Mouse (Mus musculus) ES-E14 (cell line): ENCODE data around the gene Gm42715. TPM values are rescaled to one million over a fixed set of nuclear protein-coding genes. Genes with fewer than 3 reads are reported as not detected.

Experiments
- DNase-seq: peaks from one replicate; pipeline ENCODE4 v3.0.0-alpha.2; 2013; ENCODE audit warnings: low read depth, low spot score
- H3K27ac ChIP-seq: 2 replicates; pipeline ENCODE4 v1.5.1; 2012; ENCODE audit warnings: low read depth, mild to moderate bottlenecking, low read length, moderate library complexity, mixed read lengths; ENCODE audit not compliant: poor library complexity, insufficient read depth, severe bottlenecking
- H3K36me3 ChIP-seq: 2 replicates; pipeline ENCODE4 v1.6.1; 2012; ENCODE audit warnings: mild to moderate bottlenecking, low read length, moderate library complexity, mixed read lengths; ENCODE audit not compliant: control insufficient read depth, poor library complexity, insufficient read depth, severe bottlenecking
- H3K4me1 ChIP-seq, 2 experiments: fragments of 150-350 bp in 1 of 2; sonication (generic) in 1 of 2; 2 replicates each; pipeline ENCODE4 v1.6.1; 2012; ENCODE audit warnings: low read length in 2 of 2, mild to moderate bottlenecking in 1 of 2, mixed read lengths in 1 of 2; ENCODE audit not compliant: control insufficient read depth in 2 of 2, insufficient read depth in 2 of 2, poor library complexity in 1 of 2
- H3K4me3 ChIP-seq, 2 experiments: fragments of 150-350 bp in 1 of 2; sonication (generic) in 1 of 2; 2 replicates each; pipeline ENCODE4 v1.5.1; 2012; ENCODE audit warnings: low read length in 2 of 2, low read depth in 1 of 2, mild to moderate bottlenecking in 1 of 2, mixed read lengths in 1 of 2; ENCODE audit not compliant: insufficient read depth in 1 of 2, poor library complexity in 1 of 2, severe bottlenecking in 1 of 2
- H3K9ac ChIP-seq: 2 replicates; pipeline ENCODE4 v1.6.1; 2012; ENCODE audit warnings: low read depth, mild to moderate bottlenecking, low read length, mixed read lengths; ENCODE audit not compliant: poor library complexity, insufficient read depth, severe bottlenecking
- H3K9me3 ChIP-seq: fragments of 150-350 bp; sonication (generic); 2 replicates; pipeline ENCODE4 v1.6.1; 2012; ENCODE audit warnings: low read depth, mild to moderate bottlenecking, low read length; ENCODE audit not compliant: control insufficient read depth, insufficient read depth
- CHD2 ChIP-seq: IDR thresholded peaks from 2 replicates; pipeline ENCODE4 v1.6.1; 2014; ENCODE audit warnings: mild to moderate bottlenecking, low read depth, low read length, inconsistent platforms
- HCFC1 ChIP-seq: IDR thresholded peaks from 2 replicates; pipeline ENCODE4 v1.6.1; 2012; ENCODE audit warnings: low read length, inconsistent platforms, borderline replicate concordance; ENCODE audit not compliant: insufficient read depth
- MAFK ChIP-seq: IDR thresholded peaks from 2 replicates; pipeline ENCODE4 v1.6.1; 2014; ENCODE audit warnings: mild to moderate bottlenecking, low read depth, low read length, inconsistent platforms; ENCODE audit not compliant: insufficient read depth
- ZC3H11A ChIP-seq: IDR thresholded peaks from 2 replicates; pipeline ENCODE4 v1.6.1; 2012; ENCODE audit warnings: low read depth, mild to moderate bottlenecking, inconsistent platforms, low read length, borderline replicate concordance
- ZNF384 ChIP-seq: IDR thresholded peaks from 2 replicates; pipeline ENCODE4 v1.6.1; 2012; ENCODE audit warnings: low read depth, low read length, inconsistent platforms
- in situ Hi-C, 2 experiments: fragments of 600-800 bp; cut with MboI; formaldehyde crosslinking; loops; one replicate each; pipeline ENCODE4 v1.15.1; 2025; ENCODE audit warnings: low sequenced_read_pairs in 2 of 2, inconsistent platforms in 1 of 2; ENCODE audit not compliant: unreplicated experiment in 2 of 2
- total RNA-seq: library from RNA; depleted of rRNA; stranded (reverse); fragments of 300-350 nt; gene quantifications from 2 replicates; pipeline ENCODE4 v1.2.3, GENCODE M21; 2012

The Gm42715 gene
- total RNA-seq, 1 experiment: 22.9 TPM

- H3K4me3 ChIP-seq: no peak overlapping the region
- H3K36me3 ChIP-seq: peaks cover 27% of the 10 kb centered on the region
- no peak for DNase-seq
- in situ Hi-C loops: no loop called here
- TF ChIP-seq MAFK: no peak
- TF ChIP-seq CHD2: no peak
- no peak for TF ChIP-seq HCFC1
- TF ChIP-seq ZNF384: no peak
- no peak for TF ChIP-seq ZC3H11A
- H3K9me3 ChIP-seq: no peaks in the 10 kb centered on the region
- H3K27ac ChIP-seq: no peak overlapping the region
- no peak overlapping the region for H3K9ac ChIP-seq
- peaks cover 5 to 9% of the 10 kb centered on the region in 2 experiments; a peak in 1 of 4 replicates for H3K4me1 ChIP-seq
These were observed 43.0 kb upstream of the Gm42715 start for GRCm38 (mm10) chr7:127476336-127476735.

GRCm38 (mm10) chr7:127476855-127477254 is 42.5 kb upstream of the Gm42715 start:
- no peak for DNase-seq
- Histone ChIP-seq H3K4me3 (peak overlapping the region in 1 of 2 experiments; percentile 98; a peak in 2 of 4 replicates), H3K9ac (no peak overlapping the region; the same call in 1 of the 2 replicates), H3K4me1 (peaks cover 5 to 9% of the 10 kb centered on the region in 2 experiments; a peak in 1 of 4 replicates), H3K27ac (no peak overlapping the region), H3K36me3 (peaks cover 27% of the 10 kb centered on the region), H3K9me3 (no peaks in the 10 kb centered on the region)
- TF ChIP-seq MAFK: no peak
- TF ChIP-seq HCFC1: no peak
- no peak for TF ChIP-seq CHD2
- no peak for TF ChIP-seq ZNF384
- no peak for TF ChIP-seq ZC3H11A
- in situ Hi-C loops: no loop called here

GRCm38 (mm10) chr7:127477687-127478634 is 41.4 kb upstream of the Gm42715 start:
- Histone ChIP-seq H3K27ac (peak overlapping the region; percentile 89), H3K9me3 (no peaks in the 10 kb centered on the region), H3K4me3 (peak overlapping the region; percentile 87 to 98), H3K9ac (peak overlapping the region; percentile 86), H3K36me3 (peaks cover 33% of the 10 kb centered on the region), H3K4me1 (peaks cover 3 to 9% of the 10 kb centered on the region in 2 experiments; a peak in 1 of 4 replicates)
- DNase-seq: peak; percentile 100
- in situ Hi-C loops: no loop called here
- TF ChIP-seq HCFC1 (peak; percentile 81), CHD2 (no peak)

GRCm38 (mm10) chr7:127478635-127479317 is 40.6 kb upstream of the Gm42715 start, which contains the start of gene Fbrs:
Fbrs (plus strand) TSS chr7:127479199.
- peak; percentile 85 for DNase-seq
- peak within 1 kb of the TSS; percentile 86 for H3K9ac ChIP-seq
- peaks cover 30% of the 10 kb centered on the region for H3K36me3 ChIP-seq
- in situ Hi-C loops: no loop called here
- H3K4me1 ChIP-seq: peaks cover 3 to 6% of the 10 kb centered on the region in 2 experiments; a peak in 1 of 4 replicates
- H3K9me3 ChIP-seq: no peaks in the 10 kb centered on the region
- H3K27ac ChIP-seq: peak within 1 kb of the TSS; percentile 89
- TF ChIP-seq ZC3H11A (no peak), HCFC1 (no peak; the same call in 1 of the 2 replicates), CHD2 (no peak)
- H3K4me3 ChIP-seq: peak within 1 kb of the TSS; percentile 87 to 98
